Mouse (Mus musculus): ENCODE results near the gene Mrpl55.
A peak's percentile ranks its signal among the peaks of the same experiment; 100 is the strongest.

GRCm38 (mm10) chr11:59238525-59239427 lies 36.5 kb downstream of the Mrpl55 start:
- TF ChIP-seq USF1 (IDR thresholded peaks at IDR 0.05; ENCODE audit: low read depth, low read length) (peak; percentile 93), TCF12 (IDR thresholded peaks at IDR 0.05; ENCODE audit: low read depth, low read length) (no peak), ETS1 (IDR thresholded peaks at IDR 0.05; ENCODE audit: low read depth, low read length) (no peak)
